Mouse (Mus musculus) liver, embryonic 15.5 days (tissue): ENCODE data around the gene Npas3. TPM values are rescaled to one million over a fixed set of nuclear protein-coding genes. Genes with fewer than 3 reads are reported as not detected.

ENCODE experiments used
- ATAC-seq: fragments of 200-750 bp; cut with Nextera tagmentation; 2 replicates; pipeline ENCODE4 v1.8.0; 2017; ENCODE audit warnings: moderate number of reproducible peaks, mild to moderate bottlenecking, moderate library complexity; ENCODE audit not compliant: insufficient read depth
- H3K27ac ChIP-seq: fragments of 300-500 bp; sonication (generic); replicated peaks from 2 replicates; pipeline ENCODE4 v1.5.1; 2015; ENCODE audit warnings: mild to moderate bottlenecking, inconsistent platforms
- H3K27me3 ChIP-seq: fragments of 300-500 bp; sonication (generic); 2 replicates; pipeline ENCODE4 v1.6.1; 2015; ENCODE audit warnings: mild to moderate bottlenecking, inconsistent platforms
- H3K36me3 ChIP-seq: fragments of 300-500 bp; sonication (generic); replicated peaks from 2 replicates; pipeline ENCODE4 v1.6.1; 2015; ENCODE audit warnings: moderate library complexity, mild to moderate bottlenecking, inconsistent platforms
- H3K4me1 ChIP-seq: fragments of 300-500 bp; sonication (generic); replicated peaks from 2 replicates; pipeline ENCODE4 v1.6.1; 2015; ENCODE audit warnings: inconsistent platforms
- H3K4me2 ChIP-seq: fragments of 300-500 bp; sonication (generic); 2 replicates; pipeline ENCODE4 v1.6.1; 2015; ENCODE audit warnings: moderate library complexity, mild to moderate bottlenecking, inconsistent platforms
- H3K4me3 ChIP-seq: fragments of 300-500 bp; sonication (generic); replicated peaks from 2 replicates; pipeline ENCODE4 v1.5.1; 2015; ENCODE audit warnings: mild to moderate bottlenecking, inconsistent platforms
- H3K9ac ChIP-seq: fragments of 300-500 bp; sonication (generic); 2 replicates; pipeline ENCODE4 v1.6.1; 2015; ENCODE audit warnings: moderate library complexity, mild to moderate bottlenecking, inconsistent platforms
- H3K9me3 ChIP-seq: fragments of 300-500 bp; sonication (generic); replicated peaks from 2 replicates; pipeline ENCODE4 v1.6.1; 2016; ENCODE audit warnings: inconsistent platforms
- WGBS: fragments of 180-500 bp; shearing (Covaris S2); methylation state at CpG from one replicate; pipeline ENCODE4 v1.1.7; 2015; ENCODE audit warnings: mixed read lengths; ENCODE audit not compliant: insufficient replicate concordance; 5-methylcytosine and 5-hydroxymethylcytosine counted together
- polyA plus RNA-seq: library from polyadenylated mRNA; unstranded; fragments of >200 nt; fragmentation: Nextera tagmentation; extraction: Ambion mirVana; gene quantifications from 2 replicates; pipeline ENCODE4 v1.2.1, GENCODE M21; 2015

Gene Npas3
- polyA plus RNA-seq, 1 experiment from 2014 or later = 0.33 TPM

DNA sequence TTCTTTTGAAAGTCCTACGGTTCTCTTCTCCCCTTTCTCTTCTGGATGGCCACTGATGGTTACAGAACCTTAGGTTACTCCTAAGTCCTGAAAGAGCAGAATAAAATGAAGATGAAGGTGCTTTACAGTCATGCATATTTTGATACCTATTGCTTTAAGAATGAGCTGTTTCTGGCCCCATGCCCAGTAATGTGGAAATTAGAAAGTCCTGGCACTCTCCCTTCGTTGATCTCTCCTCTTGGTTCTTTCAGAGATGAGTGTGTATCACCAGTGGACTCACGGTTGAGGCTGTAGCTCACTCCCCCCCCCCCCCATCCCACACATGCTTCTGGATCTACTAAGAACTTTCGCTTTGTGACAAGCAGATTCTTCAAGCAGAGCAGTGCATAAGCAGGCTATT, 167.6 kb downstream of the Npas3 start:
- no peak for ATAC-seq
- Histone ChIP-seq H3K4me2 (no peak overlapping the region), H3K9ac (no peak overlapping the region), H3K4me1 (no peaks in the 10 kb centered on the region), H3K27me3 (no peaks in the 10 kb centered on the region), H3K27ac (no peak overlapping the region), H3K9me3 (no peaks in the 10 kb centered on the region), H3K4me3 (no peak overlapping the region), H3K36me3 (no peaks in the 10 kb centered on the region)
- 47% methylated on average over 4 of the region's 4 CpGs for WGBS

DNA sequence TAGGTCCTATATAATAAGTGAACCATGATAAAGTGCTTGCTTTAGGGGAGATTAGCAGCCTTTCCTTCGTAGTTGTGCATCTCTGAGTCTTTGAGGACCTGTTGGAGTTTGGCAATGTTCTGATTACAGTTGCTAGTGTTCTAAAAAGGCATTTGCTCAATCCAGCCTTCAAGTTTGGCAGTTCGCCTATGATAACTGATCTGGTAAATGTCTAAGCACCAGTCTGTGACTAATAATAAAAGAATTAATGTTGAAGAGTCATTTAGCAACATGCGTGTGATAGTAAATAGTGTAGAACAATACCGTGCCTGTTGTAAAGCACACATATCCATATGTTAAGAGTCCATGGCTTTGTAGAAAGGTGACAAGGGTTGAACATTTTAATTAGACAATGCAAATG, 173.2 kb downstream of the Npas3 start:
- H3K9me3 ChIP-seq = no peaks in the 10 kb centered on the region
- no peak overlapping the region for H3K4me2 ChIP-seq
- ATAC-seq = no peak
- H3K27me3 ChIP-seq = no peaks in the 10 kb centered on the region
- WGBS = 57% methylated on average over 4 of the region's 4 CpGs
- no peaks in the 10 kb centered on the region for H3K36me3 ChIP-seq
- H3K27ac ChIP-seq = no peak overlapping the region
- H3K9ac ChIP-seq = no peak overlapping the region
- H3K4me1 ChIP-seq = no peaks in the 10 kb centered on the region
- H3K4me3 ChIP-seq = no peak overlapping the region

DNA sequence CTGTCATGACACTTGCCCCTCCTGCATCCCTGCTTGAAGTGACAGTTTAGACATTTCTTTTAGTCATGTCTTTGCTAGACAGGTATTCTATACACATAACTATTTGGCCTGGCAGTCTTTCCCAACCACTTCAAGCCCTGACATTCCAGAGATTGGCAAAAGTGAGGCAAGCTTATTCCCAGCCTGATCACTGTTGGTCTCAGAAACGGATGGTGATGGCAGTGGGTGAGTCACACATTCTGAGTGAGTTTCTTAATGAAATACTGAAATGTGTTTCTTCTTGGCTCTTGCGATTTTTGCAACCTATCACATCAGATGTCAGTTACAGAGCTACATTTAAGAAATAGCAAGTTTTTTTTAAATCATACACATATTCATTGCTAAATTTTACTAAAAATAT, 175.2 kb downstream of the Npas3 start:
- Histone ChIP-seq H3K36me3 (no peaks in the 10 kb centered on the region), H3K9me3 (no peaks in the 10 kb centered on the region), H3K4me1 (no peaks in the 10 kb centered on the region), H3K4me2 (no peak overlapping the region), H3K9ac (no peak overlapping the region), H3K4me3 (no peak overlapping the region), H3K27me3 (no peaks in the 10 kb centered on the region), H3K27ac (no peak overlapping the region)
- ATAC-seq = no peak
- WGBS = 49% methylated on average over 2 of the region's 2 CpGs

DNA sequence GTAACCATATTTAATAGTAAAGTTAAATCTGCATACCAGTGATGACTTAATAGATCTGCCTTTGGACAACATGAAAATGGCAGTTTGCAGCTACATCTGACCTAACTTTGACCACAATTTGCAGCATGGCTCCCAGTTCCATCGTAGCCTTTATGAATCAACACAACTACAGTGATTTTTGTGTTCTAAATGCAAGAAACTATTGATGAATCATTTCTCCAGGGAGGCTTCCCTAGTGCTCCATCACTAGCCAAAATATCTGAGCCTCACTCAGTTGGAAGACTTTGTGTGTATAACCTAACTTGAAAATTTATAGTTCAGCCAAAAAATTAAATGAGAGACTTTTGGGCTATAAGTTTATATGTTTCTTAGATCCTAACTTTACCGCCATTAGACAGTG, 177.5 kb downstream of the Npas3 start:
- no peak overlapping the region for H3K4me3 ChIP-seq
- no peaks in the 10 kb centered on the region for H3K27me3 ChIP-seq
- no peaks in the 10 kb centered on the region for H3K9me3 ChIP-seq
- no peaks in the 10 kb centered on the region for H3K4me1 ChIP-seq
- H3K36me3 ChIP-seq = no peaks in the 10 kb centered on the region
- H3K27ac ChIP-seq = no peak overlapping the region
- no peak overlapping the region for H3K4me2 ChIP-seq
- ATAC-seq = no peak
- WGBS = 63% methylated on average over 2 of the region's 2 CpGs
- H3K9ac ChIP-seq = no peak overlapping the region

DNA sequence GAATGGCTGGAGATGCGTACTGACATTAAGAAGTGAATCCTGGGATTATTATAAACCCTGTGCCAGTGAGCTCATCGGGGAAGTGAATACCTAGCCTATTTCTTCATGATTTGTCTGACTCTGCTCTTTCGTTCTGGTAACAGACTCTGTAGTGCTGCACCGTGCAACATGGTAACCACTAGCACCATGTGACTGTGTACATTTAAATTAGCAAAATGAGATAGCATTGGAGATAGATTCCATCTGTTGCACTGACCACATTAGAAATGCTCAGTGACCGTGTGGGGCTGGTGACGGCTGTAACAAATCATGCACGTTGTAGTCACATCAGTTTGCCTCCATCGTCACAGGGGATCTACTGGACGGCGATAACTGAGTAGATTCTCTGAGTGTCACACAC, 178.7 kb downstream of the Npas3 start:
- no peaks in the 10 kb centered on the region for H3K4me1 ChIP-seq
- no peak overlapping the region for H3K4me2 ChIP-seq
- no peak overlapping the region for H3K27ac ChIP-seq
- 71% methylated on average over 10 of the region's 10 CpGs for WGBS
- ATAC-seq = no peak
- no peaks in the 10 kb centered on the region for H3K36me3 ChIP-seq
- no peaks in the 10 kb centered on the region for H3K9me3 ChIP-seq
- H3K4me3 ChIP-seq = no peak overlapping the region
- no peaks in the 10 kb centered on the region for H3K27me3 ChIP-seq
- no peak overlapping the region for H3K9ac ChIP-seq

DNA sequence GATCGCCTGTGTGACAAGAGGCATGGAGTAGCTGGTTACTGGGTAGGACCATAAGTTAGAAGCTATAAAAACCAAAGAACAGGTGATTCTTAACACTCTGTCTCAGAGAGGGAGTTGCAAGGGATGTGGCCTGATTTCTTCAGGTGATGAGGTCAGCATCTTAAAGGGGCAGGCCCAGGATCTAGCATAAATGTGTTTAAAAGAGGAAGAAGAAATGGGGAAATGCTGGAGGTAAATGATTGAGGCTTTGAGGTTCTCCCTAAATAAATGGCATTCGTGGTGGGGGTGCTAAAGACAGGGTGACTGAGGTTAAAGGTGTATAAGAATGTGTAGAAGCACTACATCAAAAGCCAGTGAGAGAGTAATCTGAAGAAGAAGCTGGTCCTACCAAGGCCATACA, 193.6 kb downstream of the Npas3 start:
- H3K9ac ChIP-seq = no peak overlapping the region
- no peaks in the 10 kb centered on the region for H3K4me1 ChIP-seq
- no peak overlapping the region for H3K27ac ChIP-seq
- no peaks in the 10 kb centered on the region for H3K36me3 ChIP-seq
- H3K27me3 ChIP-seq = no peaks in the 10 kb centered on the region
- H3K4me3 ChIP-seq = no peak overlapping the region
- ATAC-seq = no peak
- 28% methylated on average over 2 of the region's 2 CpGs for WGBS
- no peaks in the 10 kb centered on the region for H3K9me3 ChIP-seq
- no peak overlapping the region for H3K4me2 ChIP-seq

DNA sequence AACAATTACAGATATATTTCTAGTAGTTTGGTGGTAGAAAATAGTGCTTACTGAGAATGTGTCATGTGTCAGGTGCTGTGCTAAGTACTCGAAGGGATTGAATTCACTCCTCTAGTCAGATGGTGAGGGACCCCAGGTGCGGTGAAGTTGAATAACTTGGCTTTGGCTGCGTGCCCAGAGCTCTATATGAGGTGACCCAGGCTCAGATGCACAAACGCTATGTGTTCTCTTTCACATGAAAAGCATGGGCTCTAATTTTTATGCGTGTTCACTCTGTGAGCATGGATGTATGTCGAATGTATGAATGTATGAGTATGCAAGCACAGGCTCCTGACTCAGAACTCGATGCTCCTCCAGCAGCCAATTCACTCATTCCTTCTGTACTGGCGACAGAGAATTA, 199.0 kb downstream of the Npas3 start:
- no peak for ATAC-seq

DNA sequence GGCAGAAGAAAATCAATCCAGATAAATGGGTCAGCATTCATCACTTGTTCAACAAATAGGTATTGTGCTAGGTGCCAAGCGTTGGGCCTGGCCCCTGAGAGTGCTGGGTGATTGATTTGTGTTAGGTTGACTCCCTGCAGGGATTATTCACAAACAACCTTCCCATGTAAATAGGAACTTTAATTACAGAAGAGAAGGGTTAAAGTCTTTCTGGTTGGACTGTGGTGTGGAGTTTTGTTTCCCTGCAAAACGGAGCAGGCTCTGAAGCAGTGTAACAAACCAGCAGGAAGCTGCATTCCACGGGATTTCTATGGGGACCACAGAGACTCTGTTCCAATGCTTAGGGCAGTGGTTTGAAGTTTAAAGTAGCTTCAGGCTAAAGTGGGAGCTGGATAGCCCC, 199.6 kb downstream of the Npas3 start:
- no peak overlapping the region for H3K9ac ChIP-seq
- H3K27me3 ChIP-seq = no peaks in the 10 kb centered on the region
- WGBS = 33% methylated on average over 3 of the region's 3 CpGs
- no peak overlapping the region for H3K27ac ChIP-seq
- H3K4me3 ChIP-seq = no peak overlapping the region
- ATAC-seq = no peak
- H3K4me1 ChIP-seq = no peaks in the 10 kb centered on the region
- no peaks in the 10 kb centered on the region for H3K36me3 ChIP-seq
- H3K9me3 ChIP-seq = no peaks in the 10 kb centered on the region
- H3K4me2 ChIP-seq = no peak overlapping the region

More for the DNA sequence above, 199.0 kb downstream of the Npas3 start:
- Histone ChIP-seq H3K27ac (no peak overlapping the region), H3K27me3 (no peaks in the 10 kb centered on the region), H3K4me3 (no peak overlapping the region), H3K4me1 (no peaks in the 10 kb centered on the region), H3K36me3 (no peaks in the 10 kb centered on the region), H3K4me2 (no peak overlapping the region), H3K9ac (no peak overlapping the region), H3K9me3 (no peaks in the 10 kb centered on the region)
- 70% methylated on average over 8 of the region's 8 CpGs for WGBS

DNA sequence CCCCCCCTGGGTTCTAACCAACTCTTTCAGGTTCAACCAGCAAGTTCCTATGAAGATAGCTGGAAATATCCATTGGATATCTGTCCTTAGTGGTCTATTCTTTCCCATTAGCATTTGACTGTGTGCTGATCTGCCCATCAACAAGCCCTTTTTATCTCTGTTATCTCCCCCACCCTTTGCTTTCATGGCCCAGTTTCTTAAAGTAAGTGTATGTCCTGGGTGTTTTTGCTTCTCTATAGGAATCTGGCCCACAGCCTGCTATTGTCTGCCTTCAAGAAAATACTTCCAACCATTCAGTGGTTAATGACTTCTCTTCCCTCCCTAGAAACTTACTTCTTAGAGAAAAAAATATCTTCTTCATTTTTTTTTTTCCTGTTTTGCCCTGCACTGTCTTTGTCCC, 219.1 kb downstream of the Npas3 start:
- no peak overlapping the region for H3K4me3 ChIP-seq
- no peaks in the 10 kb centered on the region for H3K9me3 ChIP-seq
- H3K27me3 ChIP-seq = no peaks in the 10 kb centered on the region
- no peak overlapping the region for H3K9ac ChIP-seq
- ATAC-seq = no peak
- H3K27ac ChIP-seq = no peak overlapping the region
- no peak overlapping the region for H3K4me2 ChIP-seq
- no peaks in the 10 kb centered on the region for H3K4me1 ChIP-seq
- H3K36me3 ChIP-seq = no peaks in the 10 kb centered on the region

DNA sequence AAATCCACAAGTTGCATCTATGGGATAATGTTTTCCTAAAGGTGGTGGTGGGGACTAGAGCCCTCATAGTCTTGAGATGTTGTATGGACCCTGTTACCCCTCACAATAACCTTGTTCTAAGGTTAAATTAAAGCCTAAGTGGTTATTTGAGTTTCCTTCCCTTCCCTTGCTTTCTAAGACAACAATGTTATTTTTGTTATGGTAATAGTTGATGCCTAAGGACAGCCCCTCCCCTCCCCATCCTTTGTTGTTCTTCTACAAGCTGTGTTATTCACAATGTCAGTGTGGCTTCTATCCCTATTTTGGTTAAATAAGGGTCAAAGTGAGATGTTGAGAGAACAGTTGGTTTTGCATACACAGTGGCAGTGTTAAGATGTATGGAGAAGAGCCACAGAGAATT, 226.0 kb downstream of the Npas3 start:
- no peak overlapping the region for H3K9ac ChIP-seq
- H3K27ac ChIP-seq = no peak overlapping the region
- no peaks in the 10 kb centered on the region for H3K36me3 ChIP-seq
- H3K4me2 ChIP-seq = no peak overlapping the region
- H3K9me3 ChIP-seq = no peaks in the 10 kb centered on the region
- no peak for ATAC-seq
- H3K27me3 ChIP-seq = no peaks in the 10 kb centered on the region
- H3K4me3 ChIP-seq = no peak overlapping the region
- H3K4me1 ChIP-seq = no peaks in the 10 kb centered on the region

DNA sequence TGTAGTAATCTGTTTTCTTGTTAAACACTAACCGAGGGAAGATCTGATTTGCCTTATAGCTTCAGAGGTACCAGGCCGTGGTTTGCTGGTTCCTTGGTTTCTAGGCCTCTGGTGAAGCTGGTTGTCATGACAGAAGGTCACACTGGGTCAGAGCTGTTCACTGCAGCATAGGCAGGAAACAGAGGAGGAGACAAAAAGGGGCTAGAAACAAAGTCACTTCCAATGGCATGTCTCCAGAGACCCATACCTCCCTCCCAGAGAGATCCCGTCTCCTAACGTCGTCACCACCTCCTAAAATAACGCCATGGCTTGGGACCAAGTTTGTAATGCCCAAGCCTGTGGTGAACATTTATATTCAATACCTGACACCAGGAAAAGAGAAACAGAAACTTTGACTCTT, 236.4 kb downstream of the Npas3 start:
- H3K4me2 ChIP-seq = no peak overlapping the region
- H3K27me3 ChIP-seq = no peaks in the 10 kb centered on the region
- ATAC-seq = no peak
- H3K4me3 ChIP-seq = no peak overlapping the region
- no peak overlapping the region for H3K27ac ChIP-seq
- 65% methylated on average over 6 of the region's 6 CpGs for WGBS
- H3K4me1 ChIP-seq = no peaks in the 10 kb centered on the region
- H3K36me3 ChIP-seq = no peaks in the 10 kb centered on the region
- H3K9me3 ChIP-seq = no peaks in the 10 kb centered on the region
- H3K9ac ChIP-seq = no peak overlapping the region

DNA sequence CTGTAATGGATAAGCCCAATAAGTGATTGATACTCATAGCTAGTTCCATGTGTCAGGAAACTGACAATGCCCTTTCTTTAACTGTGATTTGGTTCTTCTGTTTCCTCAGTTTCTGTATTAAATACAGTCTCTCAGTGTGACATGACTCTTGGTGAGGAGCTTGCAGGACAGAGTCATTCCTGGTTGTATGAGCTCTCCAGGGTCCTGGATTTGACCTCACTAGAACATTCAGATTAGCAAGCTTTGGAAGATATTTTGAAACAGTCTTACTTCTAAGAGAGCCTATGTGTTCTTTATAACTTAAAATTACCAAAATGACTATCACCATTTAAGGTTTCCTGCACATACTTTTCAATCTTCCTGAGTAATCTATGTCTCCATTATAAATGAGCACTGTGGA, 247.9 kb downstream of the Npas3 start:
- H3K4me1 ChIP-seq = no peaks in the 10 kb centered on the region
- no peak for ATAC-seq
- H3K27me3 ChIP-seq = no peaks in the 10 kb centered on the region
- H3K9me3 ChIP-seq = no peaks in the 10 kb centered on the region
- H3K4me2 ChIP-seq = no peak overlapping the region
- H3K9ac ChIP-seq = no peak overlapping the region
- no peaks in the 10 kb centered on the region for H3K36me3 ChIP-seq
- no peak overlapping the region for H3K27ac ChIP-seq
- no peak overlapping the region for H3K4me3 ChIP-seq

DNA sequence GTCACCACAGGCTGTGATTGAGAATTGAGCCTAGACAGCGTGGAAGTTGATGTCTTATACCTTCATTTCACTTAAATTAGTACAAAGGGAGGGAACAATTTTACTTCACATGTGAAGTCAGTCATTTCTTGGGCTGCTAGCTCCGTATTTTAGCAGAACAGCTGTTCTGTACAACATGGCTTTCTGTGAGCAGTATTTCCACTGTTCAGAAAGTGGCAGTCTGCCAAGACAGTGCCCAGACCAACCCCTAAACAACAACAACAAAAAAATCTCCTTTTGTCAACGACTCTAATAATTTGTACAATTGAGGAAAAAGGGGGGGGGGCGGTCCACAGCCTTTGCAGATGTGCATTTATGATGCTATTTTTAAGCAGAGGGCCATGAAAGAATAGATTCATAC, 266.4 kb downstream of the Npas3 start:
- Histone ChIP-seq H3K36me3 (no peaks in the 10 kb centered on the region), H3K27me3 (no peaks in the 10 kb centered on the region), H3K4me3 (no peak overlapping the region), H3K9ac (no peak overlapping the region), H3K27ac (no peak overlapping the region), H3K9me3 (no peaks in the 10 kb centered on the region), H3K4me2 (no peak overlapping the region), H3K4me1 (no peaks in the 10 kb centered on the region)
- no peak for ATAC-seq
- WGBS = 55% methylated on average over 4 of the region's 4 CpGs
